Mouse (Mus musculus) lung, embryonic 16.5 days (tissue): ENCODE results near the gene Fkbp6. TPM values are rescaled to one million over a fixed set of nuclear protein-coding genes. Genes with fewer than 3 reads are reported as not detected.

Experiments used
- ATAC-seq: fragments of 200-750 bp; cut with Nextera tagmentation; 2 replicates; pipeline ENCODE4 v1.8.0; 2017; ENCODE audit warnings: low read depth, mild to moderate bottlenecking, moderate library complexity
- H3K27ac ChIP-seq: fragments of 300-500 bp; sonication (generic); 2 replicates; pipeline ENCODE4 v1.5.1; 2014; ENCODE audit warnings: mild to moderate bottlenecking, control low read depth, low read length
- H3K27me3 ChIP-seq: fragments of 300-500 bp; sonication (generic); 2 replicates; pipeline ENCODE4 v1.6.1; 2014; ENCODE audit warnings: low read depth, low read length, mixed read lengths; ENCODE audit not compliant: control insufficient read depth, insufficient read depth
- H3K36me3 ChIP-seq: fragments of 300-500 bp; sonication (generic); 2 replicates; pipeline ENCODE4 v1.6.1; 2014; ENCODE audit warnings: low read length; ENCODE audit not compliant: control insufficient read depth, insufficient read depth
- H3K4me1 ChIP-seq: fragments of 300-500 bp; sonication (generic); replicated peaks from 2 replicates; pipeline ENCODE4 v1.6.1; 2014; ENCODE audit warnings: low read length, mixed read lengths; ENCODE audit not compliant: control insufficient read depth, insufficient read depth
- H3K4me2 ChIP-seq: fragments of 300-500 bp; sonication (generic); 2 replicates; pipeline ENCODE4 v1.6.1; 2014; ENCODE audit warnings: low read depth, low read length, control low read depth
- H3K4me3 ChIP-seq: fragments of 300-500 bp; sonication (generic); 2 replicates; pipeline ENCODE4 v1.5.1; 2014; ENCODE audit warnings: mild to moderate bottlenecking, low read length, control low read depth
- H3K9ac ChIP-seq: fragments of 300-500 bp; sonication (generic); 2 replicates; pipeline ENCODE4 v1.6.1; 2014; ENCODE audit warnings: low read length, control low read depth
- H3K9me3 ChIP-seq: fragments of 300-500 bp; sonication (generic); 2 replicates; pipeline ENCODE4 v1.6.1; 2016; ENCODE audit warnings: low read length; ENCODE audit not compliant: control insufficient read depth
- WGBS: fragments of 180-500 bp; shearing (Covaris S2); extraction: QIAGEN DNeasy Blood & Tissue Kit; methylation state at CpG from one replicate; pipeline ENCODE4 v1.1.7; 2014; 5-methylcytosine and 5-hydroxymethylcytosine counted together
- polyA plus RNA-seq: library from polyadenylated mRNA; unstranded; fragments of >200 nt; fragmentation: Nextera tagmentation; extraction: Ambion mirVana; gene quantifications from 2 replicates; pipeline ENCODE4 v1.2.1, GENCODE M21; 2015

Gene Fkbp6
- polyA plus RNA-seq, 1 experiment from 2014 or later: not detected

DNA sequence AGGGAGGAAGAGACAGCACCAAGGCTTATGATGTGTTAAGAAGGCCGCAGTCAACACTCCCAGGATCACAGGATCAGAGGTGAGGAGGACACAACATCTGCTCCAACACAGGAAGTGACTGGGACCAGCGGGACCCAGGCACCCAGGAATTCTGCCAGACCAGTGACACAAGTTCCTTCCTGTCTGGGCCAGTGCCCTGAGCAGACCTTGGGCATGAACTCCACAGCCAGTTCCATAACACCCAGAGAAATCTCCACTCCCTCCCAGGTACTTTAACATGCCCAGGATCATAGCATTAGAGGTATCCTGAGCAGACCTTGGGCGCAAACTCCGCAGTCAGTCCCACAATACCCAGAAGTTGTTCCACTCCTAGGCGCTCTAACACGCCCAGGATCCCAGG lies 18.7 kb downstream of the Fkbp6 start:
- Histone ChIP-seq H3K4me3 (no peak overlapping the region), H3K36me3 (no peaks in the 10 kb centered on the region), H3K9me3 (no peaks in the 10 kb centered on the region), H3K27ac (no peak overlapping the region), H3K9ac (no peak overlapping the region), H3K4me1 (no peaks in the 10 kb centered on the region), H3K27me3 (no peaks in the 10 kb centered on the region), H3K4me2 (no peak overlapping the region)
- WGBS: 77% methylated on average over 6 of the region's 6 CpGs
- ATAC-seq: no peak

DNA sequence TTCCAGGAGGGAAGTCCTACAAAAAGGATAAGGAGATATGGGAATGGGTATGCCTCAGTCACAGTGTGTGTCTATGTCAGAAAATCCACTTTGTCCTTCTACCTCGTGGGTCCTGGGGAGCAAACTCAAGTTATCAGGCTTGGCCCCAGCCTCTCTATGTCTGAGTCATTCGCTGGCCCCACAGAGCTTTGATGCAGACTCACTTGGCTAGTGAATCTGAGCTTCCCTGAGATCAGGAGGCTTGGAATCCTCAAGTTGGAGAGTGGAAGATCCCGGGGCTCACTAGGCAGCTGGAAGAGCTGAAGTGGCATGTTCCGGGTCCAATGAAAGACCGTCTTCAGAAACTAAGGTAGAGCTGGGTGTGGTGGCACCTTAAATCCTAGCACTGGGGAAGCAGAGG lies 19.6 kb downstream of the Fkbp6 start:
- no peak for ATAC-seq
- Histone ChIP-seq H3K27me3 (no peaks in the 10 kb centered on the region), H3K36me3 (no peaks in the 10 kb centered on the region), H3K9me3 (no peaks in the 10 kb centered on the region), H3K4me3 (no peak overlapping the region), H3K4me1 (no peaks in the 10 kb centered on the region), H3K27ac (no peak overlapping the region), H3K4me2 (no peak overlapping the region), H3K9ac (no peak overlapping the region)
- WGBS: 74% methylated on average over 5 of the region's 5 CpGs

DNA sequence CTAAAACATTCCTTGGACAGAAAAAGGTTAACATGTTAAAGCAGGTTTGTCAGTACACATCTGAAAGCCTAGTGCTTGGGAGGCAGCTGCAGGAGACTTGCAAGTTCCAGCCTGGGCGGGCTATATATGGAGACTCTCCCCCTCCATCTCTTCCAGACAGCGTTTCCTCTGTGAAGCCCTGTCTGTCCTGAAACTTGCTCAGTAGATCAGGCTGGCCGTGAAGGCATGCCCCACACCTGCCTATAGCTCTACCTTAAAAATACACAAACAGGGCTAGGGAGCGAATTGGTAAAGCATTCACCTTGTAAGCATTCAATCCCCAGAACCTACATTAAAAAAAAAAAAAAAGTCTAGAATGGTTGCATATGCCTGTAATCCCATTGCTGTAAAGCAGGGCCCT lies 20.4 kb downstream of the Fkbp6 start:
- no peaks in the 10 kb centered on the region for H3K27me3 ChIP-seq
- no peak for ATAC-seq
- no peaks in the 10 kb centered on the region for H3K36me3 ChIP-seq
- no peak overlapping the region for H3K4me3 ChIP-seq
- no peak overlapping the region for H3K9ac ChIP-seq
- H3K4me1 ChIP-seq: no peaks in the 10 kb centered on the region
- no peak overlapping the region for H3K4me2 ChIP-seq
- 85% methylated on average over 4 of the region's 4 CpGs for WGBS
- no peaks in the 10 kb centered on the region for H3K9me3 ChIP-seq
- no peak overlapping the region for H3K27ac ChIP-seq

DNA sequence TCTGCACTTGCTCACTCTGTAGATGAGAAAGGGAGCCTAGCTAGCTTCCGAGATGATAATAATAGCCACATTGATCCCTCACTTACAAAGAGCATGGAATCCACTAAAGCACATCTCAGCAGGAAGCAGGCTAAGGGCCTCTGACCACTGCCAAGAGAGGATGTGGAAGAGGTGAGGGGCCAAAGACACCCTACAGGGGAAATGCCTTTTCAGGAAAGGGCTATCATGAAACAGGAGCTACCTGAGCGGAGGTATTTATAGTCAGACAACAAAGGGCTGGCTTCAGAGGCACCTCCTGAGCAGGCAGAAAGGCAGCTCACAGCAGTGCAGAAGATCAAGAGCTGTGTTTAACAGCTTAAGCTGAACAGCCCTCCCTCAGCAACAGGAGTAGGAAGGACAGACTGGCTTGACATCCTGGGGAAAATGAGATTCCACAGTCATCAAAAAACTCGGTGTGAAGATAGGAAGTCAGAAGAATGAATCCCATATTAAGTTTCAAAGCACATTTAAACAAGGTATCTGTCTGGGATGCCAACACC lies 23.7 kb downstream of the Fkbp6 start:
- Histone ChIP-seq H3K4me1 (no peaks in the 10 kb centered on the region), H3K4me2 (no peak overlapping the region), H3K27ac (no peak overlapping the region), H3K9ac (no peak overlapping the region), H3K4me3 (no peak overlapping the region), H3K36me3 (no peaks in the 10 kb centered on the region), H3K9me3 (no peaks in the 10 kb centered on the region), H3K27me3 (no peaks in the 10 kb centered on the region)
- WGBS: 26% methylated on average over 3 of the region's 3 CpGs
- no peak for ATAC-seq

DNA sequence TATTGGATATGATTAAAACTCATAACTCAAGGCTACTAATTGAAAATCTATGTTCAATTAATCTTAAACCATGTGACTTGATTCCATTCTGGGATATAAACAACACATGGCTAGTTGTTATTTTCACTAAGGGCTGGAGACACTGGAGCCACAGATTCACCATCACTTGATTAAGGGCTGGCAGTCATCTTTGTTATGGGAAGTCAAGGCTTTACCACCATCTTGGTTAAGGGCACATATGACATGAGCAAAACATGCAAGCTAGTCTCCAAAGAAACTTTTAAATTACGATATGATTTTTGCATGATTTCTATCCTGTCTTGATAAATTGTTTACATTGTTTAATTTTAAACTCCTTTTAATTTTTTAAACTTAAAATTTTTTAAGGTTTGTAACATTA lies 27.6 kb downstream of the Fkbp6 start:
- H3K27ac ChIP-seq: no peak overlapping the region
- no peak overlapping the region for H3K4me3 ChIP-seq
- 92% methylated on average over 1 of the region's 1 CpGs for WGBS
- no peaks in the 10 kb centered on the region for H3K4me1 ChIP-seq
- no peaks in the 10 kb centered on the region for H3K36me3 ChIP-seq
- H3K9me3 ChIP-seq: no peaks in the 10 kb centered on the region
- no peak for ATAC-seq
- no peaks in the 10 kb centered on the region for H3K27me3 ChIP-seq
- H3K4me2 ChIP-seq: no peak overlapping the region
- H3K9ac ChIP-seq: no peak overlapping the region

DNA sequence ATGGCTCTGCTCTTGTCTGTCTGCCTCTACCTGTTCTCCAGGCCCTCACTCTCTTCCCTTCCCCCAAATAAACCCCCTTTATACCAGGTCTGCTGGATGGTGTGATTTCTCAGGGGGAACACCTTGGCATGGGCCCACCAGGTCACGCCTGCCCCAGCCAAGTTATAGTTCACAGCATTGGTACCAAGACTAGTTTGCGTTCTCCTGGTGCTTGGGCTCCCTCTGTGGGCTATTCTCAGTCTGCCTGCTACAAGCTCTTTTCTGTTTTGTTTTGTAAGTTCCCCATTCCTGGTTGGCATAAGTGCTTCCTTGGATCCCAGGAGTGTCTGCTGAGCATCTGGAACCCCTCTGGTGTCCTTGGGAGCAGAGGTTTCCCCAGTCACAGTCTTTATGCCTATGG lies 30.0 kb downstream of the Fkbp6 start:
- H3K4me2 ChIP-seq: no peak overlapping the region
- no peak for ATAC-seq
- 59% methylated on average over 2 of the region's 2 CpGs for WGBS
- no peak overlapping the region for H3K9ac ChIP-seq
- H3K4me1 ChIP-seq: no peaks in the 10 kb centered on the region
- H3K27me3 ChIP-seq: no peaks in the 10 kb centered on the region
- H3K9me3 ChIP-seq: no peaks in the 10 kb centered on the region
- H3K4me3 ChIP-seq: no peak overlapping the region
- no peaks in the 10 kb centered on the region for H3K36me3 ChIP-seq
- H3K27ac ChIP-seq: no peak overlapping the region

DNA sequence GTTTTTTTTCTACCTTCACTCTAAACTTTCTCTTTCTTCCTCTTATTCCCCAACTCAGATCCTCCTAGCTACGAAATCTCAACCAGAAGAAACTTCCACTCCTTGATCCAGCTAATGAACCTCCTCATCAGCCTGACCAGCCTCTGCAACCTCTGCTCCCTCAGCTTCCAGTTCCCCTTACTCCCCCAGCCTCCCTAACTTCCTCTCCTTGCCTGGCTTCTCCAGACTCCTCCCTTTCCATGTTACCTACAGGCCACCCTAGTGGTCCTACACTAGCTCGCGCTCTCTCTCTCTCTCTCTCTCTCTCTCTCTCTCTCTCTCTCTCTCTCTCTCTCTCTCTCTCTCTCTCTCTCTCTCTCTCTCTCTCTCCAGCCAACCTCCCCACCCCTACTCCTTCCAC lies 33.7 kb downstream of the Fkbp6 start:
- no peak overlapping the region for H3K9ac ChIP-seq
- H3K9me3 ChIP-seq: no peaks in the 10 kb centered on the region
- WGBS: 75% methylated on average over 3 of the region's 3 CpGs
- no peaks in the 10 kb centered on the region for H3K4me1 ChIP-seq
- no peaks in the 10 kb centered on the region for H3K27me3 ChIP-seq
- ATAC-seq: no peak
- no peak overlapping the region for H3K27ac ChIP-seq
- no peak overlapping the region for H3K4me3 ChIP-seq
- H3K4me2 ChIP-seq: no peak overlapping the region
- H3K36me3 ChIP-seq: no peaks in the 10 kb centered on the region

DNA sequence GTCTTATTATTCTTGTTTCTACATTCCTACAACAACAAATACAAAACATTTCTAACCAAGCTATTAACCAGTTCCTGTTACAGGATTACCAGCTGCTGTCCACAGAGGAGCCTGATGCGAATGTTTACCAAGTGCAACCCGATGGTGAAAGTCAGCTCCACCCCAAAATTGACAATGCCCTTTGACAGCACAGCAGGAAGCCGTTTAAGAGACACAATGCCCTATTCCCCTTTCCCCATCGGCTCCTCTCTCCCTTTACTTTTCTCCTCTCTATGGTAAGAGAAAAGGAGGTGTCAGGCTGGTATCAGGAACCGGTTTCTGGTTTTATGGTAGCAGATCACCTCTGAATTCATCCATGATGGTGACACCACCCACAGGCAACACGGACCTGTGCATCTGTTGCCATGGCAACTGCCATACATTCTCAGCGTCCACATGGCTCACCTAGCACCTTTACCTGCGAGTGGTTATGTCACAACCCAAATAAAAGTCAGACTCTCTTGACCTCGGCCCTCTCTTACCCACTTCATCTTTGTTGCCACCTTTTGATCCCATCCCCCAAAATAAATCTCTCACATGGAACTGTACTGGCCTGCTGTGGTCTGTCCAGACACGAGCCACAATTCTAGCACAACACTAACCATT lies 43.4 kb downstream of the Fkbp6 start:
- Histone ChIP-seq H3K36me3 (no peaks in the 10 kb centered on the region), H3K27ac (no peak overlapping the region), H3K4me2 (no peak overlapping the region), H3K4me1 (no peaks in the 10 kb centered on the region), H3K27me3 (no peaks in the 10 kb centered on the region), H3K9ac (no peak overlapping the region), H3K4me3 (no peak overlapping the region), H3K9me3 (no peaks in the 10 kb centered on the region)
- no peak for ATAC-seq
- WGBS: 22% methylated on average over 10 of the region's 10 CpGs

DNA sequence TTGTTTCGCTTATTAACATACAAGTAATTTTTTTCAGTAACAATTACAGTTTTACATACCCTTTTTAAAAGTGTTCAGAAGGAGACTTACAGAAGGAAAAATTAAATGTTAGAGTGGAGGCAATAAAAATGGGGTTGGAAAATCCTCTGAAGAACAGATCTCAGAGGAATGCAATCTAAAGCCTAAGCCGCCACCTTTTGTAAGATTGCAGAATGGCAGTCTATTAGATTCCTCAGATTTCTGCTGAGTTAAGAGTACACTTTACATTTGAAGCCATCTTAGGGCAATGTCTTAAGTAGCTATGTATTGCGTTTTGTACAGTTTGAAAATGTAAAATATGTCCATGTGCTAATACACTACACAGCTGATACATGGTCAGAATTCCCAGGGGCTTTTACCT lies 47.4 kb downstream of the Fkbp6 start:
- ATAC-seq: no peak
- 67% methylated on average over 3 of the region's 3 CpGs for WGBS
- H3K4me3 ChIP-seq: no peak overlapping the region

DNA sequence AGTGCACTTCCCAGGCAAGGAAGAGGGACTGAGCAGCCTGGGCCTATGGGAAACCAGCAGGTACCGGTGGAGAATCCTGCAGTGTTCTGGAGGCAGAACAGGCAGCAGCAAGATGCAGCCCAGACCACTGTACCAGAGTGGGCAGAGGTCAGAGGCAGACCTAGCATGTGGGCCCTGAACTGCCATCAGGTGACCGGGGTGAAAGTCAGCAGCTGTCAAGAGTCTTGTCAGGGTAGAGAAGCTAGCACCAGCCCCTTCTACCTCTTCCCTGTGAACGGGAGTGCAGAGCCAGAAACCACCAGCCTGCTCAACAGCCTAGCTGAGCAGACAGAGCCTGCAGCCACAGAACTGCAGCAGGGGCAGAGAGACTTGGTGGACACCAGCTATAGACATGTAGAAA lies 47.9 kb downstream of the Fkbp6 start:
- H3K27ac ChIP-seq: no peak overlapping the region
- WGBS: 34% methylated on average over 3 of the region's 3 CpGs
- no peak for ATAC-seq
- H3K36me3 ChIP-seq: no peaks in the 10 kb centered on the region
- H3K9me3 ChIP-seq: no peaks in the 10 kb centered on the region
- no peaks in the 10 kb centered on the region for H3K27me3 ChIP-seq
- no peak overlapping the region for H3K4me3 ChIP-seq
- H3K4me2 ChIP-seq: no peak overlapping the region
- no peaks in the 10 kb centered on the region for H3K4me1 ChIP-seq
- H3K9ac ChIP-seq: no peak overlapping the region

More for the DNA sequence above, 47.4 kb downstream of the Fkbp6 start:
- no peaks in the 10 kb centered on the region for H3K4me1 ChIP-seq
- no peaks in the 10 kb centered on the region for H3K36me3 ChIP-seq
- no peak overlapping the region for H3K27ac ChIP-seq
- no peak overlapping the region for H3K9ac ChIP-seq
- H3K27me3 ChIP-seq: no peaks in the 10 kb centered on the region
- H3K9me3 ChIP-seq: no peaks in the 10 kb centered on the region
- H3K4me2 ChIP-seq: no peak overlapping the region
